Mouse (Mus musculus): Measurements from ENCODE around the gene Zfp653. TPM values are rescaled to one million over a fixed set of nuclear protein-coding genes. Genes with fewer than 3 reads are reported as not detected.

Gene Zfp653
- polyA plus RNA-seq, 1 experiment, result 13.2 TPM

GRCm38 (mm10) chr9:22108194-22108593 is 37.0 kb upstream of the Zfp653 start:
- WGBS, result 86% methylated on average over 9 of the region's 9 CpGs
- no peak for TF ChIP-seq CTCF (IDR thresholded peaks at IDR 0.05; ENCODE audit: extremely low read depth, insufficient read length, insufficient replicate concordance, low read depth, low read length)
- TF ChIP-seq POLR2A (IDR thresholded peaks at IDR 0.05; ENCODE audit: low read depth, low read length), result no peak
- Histone ChIP-seq H3K4me3 (ENCODE audit: low read depth, low read length) (no peak overlapping the region), H3K27ac (ENCODE audit: insufficient read depth, low read depth, low read length) (no peak overlapping the region), H3K36me3 (ENCODE audit: control insufficient read depth, insufficient read depth, low read length) (peaks cover 24% of the 10 kb centered on the region), H3K27me3 (ENCODE audit: control insufficient read depth, insufficient read depth, low read length) (no peaks in the 10 kb centered on the region), H3K4me1 (ENCODE audit: control insufficient read depth, insufficient read depth, insufficient read length, low read length) (no peaks in the 10 kb centered on the region)

DNA sequence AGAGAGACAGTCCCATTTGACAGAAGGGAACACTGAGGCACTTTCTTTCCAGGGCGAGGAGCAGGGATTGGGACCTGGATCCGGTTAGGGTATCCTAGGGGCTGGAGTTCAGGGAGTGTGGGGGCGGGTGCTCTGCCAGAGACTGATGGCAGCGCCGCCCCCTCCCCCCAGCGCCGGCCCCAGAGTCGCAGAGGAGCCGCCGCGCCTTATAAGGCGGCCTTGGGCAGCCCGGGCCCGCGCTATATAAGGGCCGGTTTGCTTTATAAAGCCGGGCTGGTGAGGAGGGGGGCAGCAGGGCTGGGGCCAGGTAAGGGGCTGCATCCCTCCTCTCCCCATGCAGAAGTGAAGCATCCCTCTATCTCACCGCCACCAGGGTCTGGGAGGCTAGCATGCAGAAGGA is 28.7 kb upstream of the Zfp653 start:
- Histone ChIP-seq H3K36me3 (ENCODE audit: control insufficient read depth, insufficient read depth, low read length) (no peaks in the 10 kb centered on the region), H3K27ac (ENCODE audit: insufficient read depth, low read depth, low read length) (peak overlapping the region; percentile 60), H3K27me3 (ENCODE audit: control insufficient read depth, insufficient read depth, low read length) (peaks cover 24% of the 10 kb centered on the region), H3K4me3 (ENCODE audit: low read depth, low read length) (peak overlapping the region; percentile 36), H3K4me1 (ENCODE audit: control insufficient read depth, insufficient read depth, insufficient read length, low read length) (peaks cover 6% of the 10 kb centered on the region)
- no peak for TF ChIP-seq CTCF (IDR thresholded peaks at IDR 0.05; ENCODE audit: extremely low read depth, insufficient read length, insufficient replicate concordance, low read depth, low read length)
- no peak for TF ChIP-seq POLR2A (IDR thresholded peaks at IDR 0.05; ENCODE audit: low read depth, low read length)
- WGBS, result 6% methylated on average over 18 of the region's 18 CpGs

DNA sequence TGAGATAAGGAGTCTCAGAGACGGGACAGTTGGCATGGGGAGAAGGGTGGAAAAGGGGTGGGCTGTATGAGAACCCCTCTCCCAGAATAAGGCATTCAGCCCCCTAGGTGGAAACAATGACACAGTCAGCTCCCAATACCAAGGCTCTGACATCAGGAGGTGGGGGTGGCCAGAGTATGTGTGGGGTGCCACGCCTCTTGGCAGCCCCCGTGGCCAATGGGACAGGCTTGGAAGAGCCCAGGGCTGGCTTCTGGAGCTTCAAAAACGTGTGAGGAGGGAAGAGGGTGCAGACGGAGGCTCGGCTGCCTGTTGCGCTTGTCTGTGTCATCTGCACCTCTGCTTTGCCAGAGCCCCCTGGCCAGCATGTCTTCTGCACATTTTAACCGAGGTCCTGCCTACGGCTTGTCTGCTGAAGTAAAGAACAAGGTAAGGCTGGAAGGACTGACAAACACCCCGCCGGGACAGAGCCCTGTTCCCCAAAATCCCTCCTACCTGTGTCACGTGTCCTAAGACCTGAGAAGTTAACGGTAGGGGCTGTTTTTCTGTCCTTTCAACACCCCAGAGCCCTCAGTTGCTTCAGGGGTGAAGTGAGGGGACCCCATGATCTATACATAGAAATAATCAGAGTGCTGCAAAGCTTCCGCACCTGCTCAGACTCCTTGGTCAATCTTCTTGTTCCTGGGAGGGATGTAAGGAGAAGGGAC is 28.0 kb upstream of the Zfp653 start, which contains the start of gene Cnn1:
Cnn1 (plus strand) TSS at position 224 of the 704 bp plus-strand sequence.
- peak within 1 kb of the TSS; percentile 60 for H3K27ac ChIP-seq (ENCODE audit: insufficient read depth, low read depth, low read length)
- peak within 1 kb of the TSS; percentile 46 for H3K4me3 ChIP-seq (ENCODE audit: low read depth, low read length)
- TF ChIP-seq POLR2A (IDR thresholded peaks at IDR 0.05; ENCODE audit: low read depth, low read length) (peak; percentile 53; the same call in 1 of the 2 replicates), CTCF (IDR thresholded peaks at IDR 0.05; ENCODE audit: extremely low read depth, insufficient read length, insufficient replicate concordance, low read depth, low read length) (no peak)
- peaks cover 6% of the 10 kb centered on the region for H3K4me1 ChIP-seq (ENCODE audit: control insufficient read depth, insufficient read depth, insufficient read length, low read length)
- WGBS, result 6% methylated on average over 14 of the region's 14 CpGs
- H3K36me3 ChIP-seq (ENCODE audit: control insufficient read depth, insufficient read depth, low read length), result no peaks in the 10 kb centered on the region
- peaks cover 24% of the 10 kb centered on the region for H3K27me3 ChIP-seq (ENCODE audit: control insufficient read depth, insufficient read depth, low read length)

DNA sequence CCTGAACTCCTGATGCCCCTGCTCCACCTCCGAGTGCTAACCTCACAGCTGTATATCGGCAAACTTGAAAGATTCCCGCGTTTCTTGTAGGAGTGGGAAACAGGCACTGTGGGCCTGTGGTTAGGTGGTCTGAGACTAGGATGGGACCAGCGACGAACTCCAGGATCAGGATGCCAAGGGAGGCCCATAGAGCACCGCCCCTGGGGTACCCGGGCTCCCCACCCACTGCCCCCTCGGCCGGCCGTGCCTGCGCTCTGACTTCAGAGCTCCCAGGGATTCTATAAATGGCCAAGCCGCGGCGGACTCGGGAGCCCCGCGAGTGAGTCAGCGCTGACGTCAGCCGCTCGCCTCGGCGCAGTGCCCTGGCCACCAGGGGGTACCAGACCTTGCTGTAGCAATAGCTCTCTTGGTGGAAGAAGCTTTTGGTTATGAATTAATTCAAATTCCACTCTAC is 24.7 kb upstream of the Zfp653 start:
- WGBS, result 1% methylated on average over 24 of the region's 24 CpGs
- Histone ChIP-seq H3K27me3 (ENCODE audit: control insufficient read depth, insufficient read depth, low read length) (peaks cover 24% of the 10 kb centered on the region), H3K4me1 (ENCODE audit: control insufficient read depth, insufficient read depth, insufficient read length, low read length) (peaks cover 6% of the 10 kb centered on the region), H3K27ac (ENCODE audit: insufficient read depth, low read depth, low read length) (no peak overlapping the region), H3K4me3 (ENCODE audit: low read depth, low read length) (peak overlapping the region; percentile 59), H3K36me3 (ENCODE audit: control insufficient read depth, insufficient read depth, low read length) (no peaks in the 10 kb centered on the region)
- peak; percentile 67 for TF ChIP-seq CTCF (IDR thresholded peaks at IDR 0.05; ENCODE audit: extremely low read depth, insufficient read length, insufficient replicate concordance, low read depth, low read length)
- no peak for TF ChIP-seq POLR2A (IDR thresholded peaks at IDR 0.05; ENCODE audit: low read depth, low read length)

DNA sequence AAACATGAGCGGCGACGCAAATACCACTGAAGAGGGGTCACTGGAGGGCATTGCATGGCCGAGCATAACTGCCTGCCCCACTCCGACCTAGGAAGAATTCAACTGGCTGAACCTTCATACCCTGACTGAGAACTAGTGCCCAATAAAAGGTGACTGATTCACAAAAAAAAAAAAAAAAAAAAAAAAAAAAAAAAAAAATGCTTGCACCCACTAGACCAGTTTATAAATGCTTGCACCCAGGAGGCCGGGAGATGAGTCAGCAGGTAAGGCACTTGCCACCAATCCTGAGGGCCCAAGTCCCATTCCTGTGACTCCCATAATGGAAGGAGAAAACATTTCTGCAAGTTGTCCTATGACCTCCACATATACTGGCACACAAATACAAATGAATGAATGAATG is 21.6 kb upstream of the Zfp653 start:
- H3K36me3 ChIP-seq (ENCODE audit: control insufficient read depth, insufficient read depth, low read length), result no peaks in the 10 kb centered on the region
- H3K4me1 ChIP-seq (ENCODE audit: control insufficient read depth, insufficient read depth, insufficient read length, low read length), result peaks cover 6% of the 10 kb centered on the region
- TF ChIP-seq POLR2A (IDR thresholded peaks at IDR 0.05; ENCODE audit: low read depth, low read length) (no peak), CTCF (IDR thresholded peaks at IDR 0.05; ENCODE audit: extremely low read depth, insufficient read length, insufficient replicate concordance, low read depth, low read length) (no peak)
- H3K4me3 ChIP-seq (ENCODE audit: low read depth, low read length), result no peak overlapping the region
- no peak overlapping the region for H3K27ac ChIP-seq (ENCODE audit: insufficient read depth, low read depth, low read length)
- peaks cover 5% of the 10 kb centered on the region for H3K27me3 ChIP-seq (ENCODE audit: control insufficient read depth, insufficient read depth, low read length)
- 75% methylated on average over 6 of the region's 6 CpGs for WGBS

DNA sequence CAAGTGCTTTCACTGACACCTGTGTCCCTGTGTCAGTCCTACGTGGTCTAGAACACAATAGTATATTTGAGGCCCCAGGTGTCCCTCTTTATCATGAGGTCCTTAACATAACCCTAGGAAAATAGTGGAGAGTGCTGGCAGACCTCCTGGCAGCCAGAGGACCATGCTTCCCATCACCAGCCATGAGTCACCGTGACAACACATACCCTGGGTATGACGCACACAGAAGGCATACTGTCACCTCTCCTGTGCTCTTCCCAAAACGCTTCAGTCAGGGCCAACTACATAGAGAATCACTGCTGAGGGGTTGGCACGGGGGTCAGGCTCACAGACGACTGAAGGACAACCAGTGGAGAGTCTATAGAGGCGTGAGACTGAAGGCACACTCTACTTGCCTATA is 18.8 kb upstream of the Zfp653 start:
- H3K27ac ChIP-seq (ENCODE audit: insufficient read depth, low read depth, low read length), result no peak overlapping the region
- 79% methylated on average over 7 of the region's 7 CpGs for WGBS
- TF ChIP-seq CTCF (IDR thresholded peaks at IDR 0.05; ENCODE audit: extremely low read depth, insufficient read length, insufficient replicate concordance, low read depth, low read length), result no peak
- H3K4me1 ChIP-seq (ENCODE audit: control insufficient read depth, insufficient read depth, insufficient read length, low read length), result no peaks in the 10 kb centered on the region
- no peaks in the 10 kb centered on the region for H3K36me3 ChIP-seq (ENCODE audit: control insufficient read depth, insufficient read depth, low read length)
- H3K4me3 ChIP-seq (ENCODE audit: low read depth, low read length), result no peak overlapping the region
- H3K27me3 ChIP-seq (ENCODE audit: control insufficient read depth, insufficient read depth, low read length), result no peaks in the 10 kb centered on the region

DNA sequence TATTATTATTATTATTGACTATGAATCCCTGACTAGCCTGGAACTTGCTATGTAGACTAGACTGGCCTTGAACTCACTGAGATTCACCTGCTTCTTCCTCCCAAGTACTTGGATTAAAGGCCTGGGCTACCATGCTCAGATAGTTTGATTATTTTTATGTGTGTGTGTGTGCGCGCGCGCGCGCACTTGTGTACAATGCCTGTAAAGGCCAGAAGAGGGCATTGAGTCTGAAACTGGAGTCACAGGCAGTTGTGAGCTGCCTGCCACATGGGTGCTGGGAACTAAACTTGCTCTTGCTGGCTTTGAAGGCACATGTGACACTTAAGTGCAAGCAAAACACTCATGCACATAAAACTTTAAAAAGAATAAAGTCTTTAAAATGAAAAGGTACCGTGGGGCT is 18.1 kb upstream of the Zfp653 start:
- Histone ChIP-seq H3K36me3 (ENCODE audit: control insufficient read depth, insufficient read depth, low read length) (no peaks in the 10 kb centered on the region), H3K27ac (ENCODE audit: insufficient read depth, low read depth, low read length) (no peak overlapping the region), H3K27me3 (ENCODE audit: control insufficient read depth, insufficient read depth, low read length) (no peaks in the 10 kb centered on the region), H3K4me3 (ENCODE audit: low read depth, low read length) (no peak overlapping the region), H3K4me1 (ENCODE audit: control insufficient read depth, insufficient read depth, insufficient read length, low read length) (no peaks in the 10 kb centered on the region)
- TF ChIP-seq CTCF (IDR thresholded peaks at IDR 0.05; ENCODE audit: extremely low read depth, insufficient read length, insufficient replicate concordance, low read depth, low read length), result no peak
- 98% methylated on average over 7 of the region's 7 CpGs for WGBS

Measured in small intestine, adult 2 months (tissue).